Mouse (Mus musculus): Measurements from ENCODE around the gene Mcur1.

DNA sequence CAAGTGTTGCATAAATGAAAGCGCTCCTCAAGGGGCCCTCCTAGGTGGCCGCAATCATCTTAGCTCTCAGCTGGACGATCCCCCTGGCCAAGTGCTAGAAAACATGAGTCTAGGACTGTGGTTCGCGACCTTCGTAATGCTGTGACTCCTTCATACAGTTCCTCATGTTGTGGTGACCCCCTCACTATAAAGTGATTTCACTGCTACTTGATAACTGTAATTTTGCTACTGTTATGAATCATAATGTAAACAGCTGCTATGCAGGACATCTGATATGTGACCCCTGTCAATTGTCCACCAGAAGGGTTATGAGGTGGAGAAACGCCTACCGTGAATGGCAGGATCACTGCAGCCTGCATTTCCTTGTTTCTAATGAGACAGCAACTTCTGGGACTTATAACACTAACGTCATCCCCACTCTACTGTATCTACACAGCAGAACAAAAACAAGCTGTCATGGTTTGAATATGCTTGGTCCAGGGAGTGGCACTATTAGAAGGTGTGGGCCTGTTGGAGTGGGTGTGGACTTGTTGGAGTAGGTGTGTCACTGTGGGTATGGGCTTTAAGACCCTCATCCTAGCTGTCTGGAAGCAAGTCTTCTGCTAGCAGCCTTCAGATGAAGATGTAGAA lies 3.0 kb downstream of the Mcur1 start:
- no peak for TF ChIP-seq CTCF (IDR thresholded peaks at IDR 0.05; ENCODE audit: control insufficient read depth, insufficient read depth, low read length)
- no peak for TF ChIP-seq POLR2A (IDR thresholded peaks at IDR 0.05; ENCODE audit: borderline replicate concordance, control insufficient read depth, low read depth, low read length)

All from bone marrow, adult 2 months (tissue).